Mouse (Mus musculus) ES-E14 (cell line): ENCODE data around the gene Lrrc75a. TPM values are rescaled to one million over a fixed set of nuclear protein-coding genes. Genes with fewer than 3 reads are reported as not detected.

Source experiments
- DNase-seq: peaks from one replicate; pipeline ENCODE4 v3.0.0-alpha.2; 2013; ENCODE audit warnings: low read depth, low spot score
- H3K27ac ChIP-seq: 2 replicates; pipeline ENCODE4 v1.5.1; 2012; ENCODE audit warnings: low read depth, mild to moderate bottlenecking, low read length, moderate library complexity, mixed read lengths; ENCODE audit not compliant: poor library complexity, insufficient read depth, severe bottlenecking
- H3K36me3 ChIP-seq: 2 replicates; pipeline ENCODE4 v1.6.1; 2012; ENCODE audit warnings: mild to moderate bottlenecking, low read length, moderate library complexity, mixed read lengths; ENCODE audit not compliant: control insufficient read depth, poor library complexity, insufficient read depth, severe bottlenecking
- H3K4me1 ChIP-seq, 2 experiments: fragments of 150-350 bp in 1 of 2; sonication (generic) in 1 of 2; 2 replicates each; pipeline ENCODE4 v1.6.1; 2012; ENCODE audit warnings: low read length in 2 of 2, mild to moderate bottlenecking in 1 of 2, mixed read lengths in 1 of 2; ENCODE audit not compliant: control insufficient read depth in 2 of 2, insufficient read depth in 2 of 2, poor library complexity in 1 of 2
- H3K4me3 ChIP-seq, 2 experiments: fragments of 150-350 bp in 1 of 2; sonication (generic) in 1 of 2; 2 replicates each; pipeline ENCODE4 v1.5.1; 2012; ENCODE audit warnings: low read length in 2 of 2, low read depth in 1 of 2, mild to moderate bottlenecking in 1 of 2, mixed read lengths in 1 of 2; ENCODE audit not compliant: insufficient read depth in 1 of 2, poor library complexity in 1 of 2, severe bottlenecking in 1 of 2
- H3K9ac ChIP-seq: 2 replicates; pipeline ENCODE4 v1.6.1; 2012; ENCODE audit warnings: low read depth, mild to moderate bottlenecking, low read length, mixed read lengths; ENCODE audit not compliant: poor library complexity, insufficient read depth, severe bottlenecking
- H3K9me3 ChIP-seq: fragments of 150-350 bp; sonication (generic); 2 replicates; pipeline ENCODE4 v1.6.1; 2012; ENCODE audit warnings: low read depth, mild to moderate bottlenecking, low read length; ENCODE audit not compliant: control insufficient read depth, insufficient read depth
- CHD2 ChIP-seq: IDR thresholded peaks from 2 replicates; pipeline ENCODE4 v1.6.1; 2014; ENCODE audit warnings: mild to moderate bottlenecking, low read depth, low read length, inconsistent platforms
- HCFC1 ChIP-seq: IDR thresholded peaks from 2 replicates; pipeline ENCODE4 v1.6.1; 2012; ENCODE audit warnings: low read length, inconsistent platforms, borderline replicate concordance; ENCODE audit not compliant: insufficient read depth
- MAFK ChIP-seq: IDR thresholded peaks from 2 replicates; pipeline ENCODE4 v1.6.1; 2014; ENCODE audit warnings: mild to moderate bottlenecking, low read depth, low read length, inconsistent platforms; ENCODE audit not compliant: insufficient read depth
- ZC3H11A ChIP-seq: IDR thresholded peaks from 2 replicates; pipeline ENCODE4 v1.6.1; 2012; ENCODE audit warnings: low read depth, mild to moderate bottlenecking, inconsistent platforms, low read length, borderline replicate concordance
- ZNF384 ChIP-seq: IDR thresholded peaks from 2 replicates; pipeline ENCODE4 v1.6.1; 2012; ENCODE audit warnings: low read depth, low read length, inconsistent platforms
- in situ Hi-C, 2 experiments: fragments of 600-800 bp; cut with MboI; formaldehyde crosslinking; loops; one replicate each; pipeline ENCODE4 v1.15.1; 2025; ENCODE audit warnings: low sequenced_read_pairs in 2 of 2, inconsistent platforms in 1 of 2; ENCODE audit not compliant: unreplicated experiment in 2 of 2
- total RNA-seq: library from RNA; depleted of rRNA; stranded (reverse); fragments of 300-350 nt; gene quantifications from 2 replicates; pipeline ENCODE4 v1.2.3, GENCODE M21; 2012

Gene Lrrc75a
- total RNA-seq, 1 experiment: 9.9 TPM

GRCm38 (mm10) chr11:62604123-62604706 lies 44.1 kb downstream of the Lrrc75a start:
- Histone ChIP-seq H3K4me3 (peak overlapping the region; percentile 77 to 98), H3K9ac (peak overlapping the region; percentile 100), H3K36me3 (peaks cover 47% of the 10 kb centered on the region), H3K9me3 (no peaks in the 10 kb centered on the region), H3K27ac (peak overlapping the region; percentile 95; the same call in 1 of the 2 replicates), H3K4me1 (peaks cover 0 to 15% of the 10 kb centered on the region in 2 experiments; a peak in 2 of 4 replicates)
- no peak for TF ChIP-seq MAFK
- TF ChIP-seq ZC3H11A: no peak
- TF ChIP-seq ZNF384: no peak
- DNase-seq: no peak
- in situ Hi-C loops: no loop called here

DNA sequence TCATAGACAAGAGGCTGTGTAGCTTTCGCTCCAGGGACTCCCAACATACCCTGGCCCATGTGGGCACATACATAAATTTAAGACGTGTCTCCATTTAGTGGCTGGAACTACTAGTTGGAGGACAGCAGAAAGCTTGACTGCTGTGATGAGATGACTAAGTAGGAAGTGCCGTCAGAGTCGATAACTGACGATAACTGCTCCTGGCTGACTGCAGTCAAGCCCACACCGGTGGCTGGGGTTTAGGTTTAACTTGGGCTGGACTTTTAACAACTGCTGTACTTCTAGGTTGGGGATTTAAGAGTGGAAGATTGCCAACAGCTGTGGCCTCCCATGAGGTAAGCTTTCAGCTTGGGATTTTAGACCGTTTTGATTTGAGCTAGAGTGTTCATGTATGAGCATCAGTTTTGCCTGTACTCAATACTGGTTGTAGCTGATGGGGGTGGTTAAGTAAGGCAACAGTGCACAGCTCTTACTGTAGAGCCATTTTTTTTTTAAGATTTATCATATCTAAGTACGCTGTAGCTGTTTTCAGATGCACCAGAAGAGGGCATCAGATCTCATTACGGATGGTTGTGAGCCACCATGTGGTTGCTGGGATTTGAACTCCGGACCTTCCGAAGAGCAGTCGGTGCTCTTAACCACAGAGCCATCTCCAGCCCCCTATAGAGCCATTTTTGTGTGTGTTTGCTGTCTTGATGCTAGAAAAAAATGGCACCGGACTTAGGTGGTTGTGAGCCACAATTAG lies 44.8 kb downstream of the Lrrc75a start:
- DNase-seq: no peak
- peaks cover 47% of the 10 kb centered on the region for H3K36me3 ChIP-seq

DNA sequence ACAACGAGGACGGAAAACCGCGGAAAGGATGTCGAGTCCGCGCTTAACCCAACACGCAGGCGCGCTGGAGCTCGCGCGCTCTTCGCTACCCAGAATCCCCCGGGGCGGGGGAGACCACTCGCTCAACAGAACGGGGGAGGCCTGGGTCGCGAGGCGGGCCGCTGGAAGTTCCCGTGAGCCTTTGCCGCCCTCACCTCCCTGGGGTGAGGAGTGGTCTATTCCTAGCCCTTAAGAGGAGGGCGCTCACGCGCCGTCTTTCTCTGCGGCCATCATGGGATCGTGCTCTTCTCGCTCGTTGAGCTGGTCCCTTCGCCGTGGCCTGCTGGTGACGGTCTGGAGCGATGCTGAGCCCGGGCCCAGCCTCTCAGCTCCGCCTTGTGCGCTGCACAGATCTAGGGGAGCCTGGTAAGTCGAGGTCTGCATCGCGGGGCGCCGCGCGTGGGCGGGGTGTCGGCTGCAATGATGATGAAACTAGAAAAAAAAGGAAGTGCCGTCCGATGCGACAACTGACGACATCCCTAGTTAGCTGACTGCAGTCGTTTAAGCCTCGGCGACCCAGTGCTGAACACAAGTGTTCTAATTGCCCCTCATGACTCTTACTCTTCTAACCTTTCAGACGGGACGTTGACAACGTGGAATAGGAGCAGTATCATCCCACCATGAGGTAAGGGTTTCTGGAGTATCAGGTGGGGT lies 45.6 kb downstream of the Lrrc75a start:
- peaks cover 47% of the 10 kb centered on the region for H3K36me3 ChIP-seq
- peak overlapping the region; percentile 95 for H3K27ac ChIP-seq
- in situ Hi-C loops: no loop called here
- peak overlapping the region; percentile 77 to 98 for H3K4me3 ChIP-seq
- no peak for TF ChIP-seq MAFK
- peak; percentile 82; the same call in 1 of the 2 replicates for TF ChIP-seq HCFC1
- no peak for TF ChIP-seq CHD2
- TF ChIP-seq ZC3H11A: no peak
- H3K9me3 ChIP-seq: no peaks in the 10 kb centered on the region
- H3K9ac ChIP-seq: peak overlapping the region; percentile 100
- DNase-seq: peak; percentile 94
- H3K4me1 ChIP-seq: peaks cover 0 to 13% of the 10 kb centered on the region in 2 experiments; a peak in 2 of 4 replicates

More for the DNA sequence above, 44.8 kb downstream of the Lrrc75a start:
- Histone ChIP-seq H3K9me3 (no peaks in the 10 kb centered on the region), H3K4me3 (peak overlapping the region; percentile 77 to 98), H3K4me1 (peaks cover 0 to 13% of the 10 kb centered on the region in 2 experiments; a peak in 2 of 4 replicates), H3K9ac (peak overlapping the region; percentile 100), H3K27ac (peak overlapping the region; percentile 95)
- TF ChIP-seq CHD2 (0 out of 2 replicates have a peak, but pooled peaks have one; percentile 3), MAFK (no peak), HCFC1 (no peak)
- in situ Hi-C loops: no loop called here

- peak overlapping the region; percentile 66 to 68 for H3K4me3 ChIP-seq
- H3K4me1 ChIP-seq: peaks cover 0 to 10% of the 10 kb centered on the region in 2 experiments; a peak in 2 of 4 replicates
- H3K27ac ChIP-seq: peak overlapping the region; percentile 64; the same call in 1 of the 2 replicates
- in situ Hi-C loops: no loop called here
- no peak for TF ChIP-seq CHD2
- peak; percentile 83 for TF ChIP-seq ZNF384
- TF ChIP-seq HCFC1: no peak
- TF ChIP-seq MAFK: no peak
- no peak for TF ChIP-seq ZC3H11A
- H3K9ac ChIP-seq: peak overlapping the region; percentile 86
- no peak for DNase-seq
- no peaks in the 10 kb centered on the region for H3K9me3 ChIP-seq
- peaks cover 42% of the 10 kb centered on the region for H3K36me3 ChIP-seq
Measured at GRCm38 (mm10) chr11:62601732-62602618, 46.3 kb downstream of the Lrrc75a start.
